Mouse (Mus musculus): ENCODE measurements around the gene Kiss1r.

DNA sequence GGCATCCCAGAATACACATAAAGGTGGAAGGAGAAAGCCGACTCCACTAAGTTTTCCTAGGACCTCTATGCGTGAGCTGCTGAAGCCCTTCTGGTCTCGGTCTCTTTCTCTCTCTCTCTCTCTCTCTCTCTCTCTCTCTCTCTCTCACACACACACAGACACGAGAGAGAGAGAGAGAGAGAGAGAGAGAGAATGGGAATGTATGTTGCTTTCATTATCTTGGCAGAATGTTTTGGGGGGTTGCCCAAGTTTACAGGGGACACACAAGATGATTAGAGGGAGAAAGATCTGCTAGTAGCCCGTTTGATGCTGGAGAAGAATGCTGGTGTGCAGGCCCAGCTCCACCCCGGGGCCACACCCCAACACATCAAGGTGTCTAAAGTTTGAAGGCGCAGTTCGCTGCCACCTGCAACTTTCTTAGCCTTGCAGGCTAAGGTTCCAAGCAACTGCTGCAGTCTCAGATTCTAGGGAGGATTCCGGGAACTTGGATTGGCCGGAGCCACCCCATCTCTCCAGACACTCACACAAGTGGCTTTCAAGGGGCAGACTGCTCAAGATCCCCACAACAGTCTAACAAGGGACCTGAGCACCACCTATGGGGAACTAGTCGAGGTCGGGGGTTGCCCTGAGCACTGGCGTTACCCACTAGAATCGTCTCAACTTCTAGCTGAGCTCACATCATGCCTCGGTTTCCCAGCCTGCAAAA, 9.2 kb downstream of the Kiss1r start:
- TF ChIP-seq EP300 (IDR thresholded peaks at IDR 0.05; ENCODE audit: low read depth) (no peak), CTCF (IDR thresholded peaks at IDR 0.05; ENCODE audit: low read depth) (no peak)

All from heart, postnatal 0 days (tissue).